Mouse (Mus musculus): ENCODE results near the gene Ect2l.
"Not testable (repeated sequence)": the region's sequence is repeated elsewhere in the genome, so short reads cannot be mapped to it uniquely, and the experiment has no call there.

Gene Ect2l

GRCm38 (mm10) chr10:18191706-18192105 lies 19.0 kb downstream of the Ect2l start:
- DNase-seq (ENCODE audit: low spot score in 2 of 2): no peak

GRCm38 (mm10) chr10:18189498-18189897 lies 21.2 kb downstream of the Ect2l start:
- no peak for DNase-seq (ENCODE audit: low spot score in 2 of 2)

- no peak for DNase-seq (ENCODE audit: low spot score in 2 of 2)
Measured at GRCm38 (mm10) chr10:18188564-18188963, 22.1 kb downstream of the Ect2l start.

- no peak for DNase-seq (ENCODE audit: low spot score in 2 of 2)
Measured at GRCm38 (mm10) chr10:18182246-18182645, 28.4 kb downstream of the Ect2l start.

- no peak for DNase-seq (ENCODE audit: low spot score in 2 of 2)
Measured at GRCm38 (mm10) chr10:18177304-18177703, 33.4 kb downstream of the Ect2l start.

GRCm38 (mm10) chr10:18176722-18177121 lies 34.0 kb downstream of the Ect2l start:
- no peak for DNase-seq (ENCODE audit: low spot score in 2 of 2)

- no peak for DNase-seq (ENCODE audit: low spot score in 2 of 2)
Measured at GRCm38 (mm10) chr10:18175087-18175486, 35.6 kb downstream of the Ect2l start.

GRCm38 (mm10) chr10:18162435-18162971 lies 48.2 kb downstream of the Ect2l start:
- DNase-seq (ENCODE audit: low spot score in 2 of 2): no peak

GRCm38 (mm10) chr10:18147224-18147623 lies 63.5 kb downstream of the Ect2l start:
- DNase-seq (ENCODE audit: low spot score in 2 of 2): no peak

GRCm38 (mm10) chr10:18142231-18142630 lies 68.5 kb downstream of the Ect2l start:
- no peak for DNase-seq (ENCODE audit: low spot score in 2 of 2)

- DNase-seq (ENCODE audit: low spot score in 2 of 2): no peak
Measured at GRCm38 (mm10) chr10:18141389-18141788, 69.3 kb downstream of the Ect2l start.

GRCm38 (mm10) chr10:18139615-18140014 lies 71.1 kb downstream of the Ect2l start:
- DNase-seq (ENCODE audit: low spot score in 2 of 2): no peak

GRCm38 (mm10) chr10:18138853-18139503 lies 71.7 kb downstream of the Ect2l start:
- not testable (repeated sequence) for DNase-seq (ENCODE audit: low spot score in 2 of 2)

GRCm38 (mm10) chr10:18131666-18132650 lies 78.7 kb downstream of the Ect2l start:
- DNase-seq (ENCODE audit: low spot score in 2 of 2): no peak

- DNase-seq (ENCODE audit: low spot score in 2 of 2): no peak
Measured at GRCm38 (mm10) chr10:18130276-18130675, 80.4 kb downstream of the Ect2l start.

- DNase-seq (ENCODE audit: low spot score in 2 of 2): no peak
Measured at GRCm38 (mm10) chr10:18118336-18118735, 92.4 kb downstream of the Ect2l start.

GRCm38 (mm10) chr10:18113473-18114093 lies 97.1 kb downstream of the Ect2l start:
- DNase-seq (ENCODE audit: low spot score in 2 of 2): no peak

- no peak for DNase-seq (ENCODE audit: low spot score in 2 of 2)
Measured at GRCm38 (mm10) chr10:18110940-18111339, 99.8 kb downstream of the Ect2l start.

- no peak for DNase-seq (ENCODE audit: low spot score in 2 of 2)
Measured at GRCm38 (mm10) chr10:18107471-18107870, 103.2 kb downstream of the Ect2l start.

GRCm38 (mm10) chr10:18102166-18102565 lies 108.5 kb downstream of the Ect2l start:
- no peak for DNase-seq (ENCODE audit: low spot score in 2 of 2)

GRCm38 (mm10) chr10:18090691-18091090 lies 120.0 kb downstream of the Ect2l start:
- no peak for DNase-seq (ENCODE audit: low spot score in 2 of 2)

- no peak for DNase-seq (ENCODE audit: low spot score in 2 of 2)
Measured at GRCm38 (mm10) chr10:18082772-18083171, 127.9 kb downstream of the Ect2l start.

All from urinary bladder, adult 18-20 months (tissue).